Mouse (Mus musculus) heart, adult 9 months (tissue): ENCODE measurements around the gene Tatdn2.
A peak's percentile ranks its signal among the peaks of the same experiment; 100 is the strongest.
"Not testable (repeated sequence)": the region's sequence is repeated elsewhere in the genome, so short reads cannot be mapped to it uniquely, and the experiment has no call there.

Experiments
- DNase-seq, 2 experiments: peaks; one replicate each; pipeline ENCODE4 v3.0.0; 2022; ENCODE audit warnings: low spot score in 2 of 2

Gene Tatdn2

DNA sequence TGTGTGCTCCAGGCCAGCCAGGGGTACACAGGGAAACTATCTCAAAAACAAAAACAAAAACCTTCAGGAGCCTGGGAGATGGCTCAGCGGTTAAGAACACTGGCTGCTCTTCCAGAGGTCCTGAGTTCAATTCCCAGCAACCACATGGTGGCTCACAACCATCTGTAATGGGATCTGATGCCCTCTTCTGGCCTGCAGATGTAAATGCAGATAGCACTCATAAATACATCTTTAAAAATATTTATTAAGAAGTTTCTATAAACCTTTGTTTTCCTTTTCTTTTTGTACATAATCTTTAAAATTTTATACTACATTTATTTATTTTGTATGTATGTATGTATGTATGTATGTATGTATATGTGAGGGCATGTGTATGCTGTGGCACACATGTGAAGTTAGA, 24.8 kb upstream of the Tatdn2 start:
- not testable (repeated sequence) for DNase-seq

DNA sequence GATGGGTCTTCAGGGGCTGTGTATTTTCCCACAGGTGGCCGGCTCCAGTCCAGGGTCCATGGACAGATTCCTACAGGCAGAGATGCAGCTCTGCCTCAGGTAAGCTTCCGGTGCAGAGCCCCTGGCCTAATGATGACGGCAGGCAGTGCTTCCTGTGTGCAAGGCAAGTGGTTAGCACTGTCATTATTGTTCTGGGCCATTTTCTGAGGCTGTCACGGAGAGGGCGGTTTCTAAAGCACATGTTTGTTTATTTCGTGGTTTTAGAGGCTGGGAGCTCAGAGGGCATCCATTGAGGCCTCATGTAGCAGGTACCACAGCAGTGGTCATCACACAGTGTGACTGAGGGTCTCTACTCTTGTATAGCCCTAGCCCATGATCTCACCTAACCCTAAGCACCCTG, 23.9 kb upstream of the Tatdn2 start:
- DNase-seq, result no peak

DNA sequence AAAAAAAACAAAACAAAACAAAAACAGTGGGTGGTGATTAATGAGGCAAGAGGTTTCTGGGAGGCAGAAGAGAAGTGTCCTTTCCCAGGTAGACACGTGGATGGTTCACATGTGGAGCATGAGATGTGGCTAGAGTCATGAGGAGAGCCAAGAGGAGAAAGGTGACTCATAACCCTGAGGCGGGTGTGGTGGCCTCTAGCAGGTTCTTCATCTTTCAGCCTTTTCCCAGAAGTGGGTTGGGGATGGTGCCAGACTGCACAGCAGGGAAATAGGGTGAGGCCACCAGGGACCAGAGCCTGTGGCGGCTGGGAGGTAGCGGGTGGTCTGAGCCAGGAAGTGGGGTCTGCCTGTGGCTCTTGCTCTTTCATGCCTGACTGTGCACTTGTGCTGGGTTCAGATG, 21.6 kb upstream of the Tatdn2 start:
- no peak for DNase-seq

DNA sequence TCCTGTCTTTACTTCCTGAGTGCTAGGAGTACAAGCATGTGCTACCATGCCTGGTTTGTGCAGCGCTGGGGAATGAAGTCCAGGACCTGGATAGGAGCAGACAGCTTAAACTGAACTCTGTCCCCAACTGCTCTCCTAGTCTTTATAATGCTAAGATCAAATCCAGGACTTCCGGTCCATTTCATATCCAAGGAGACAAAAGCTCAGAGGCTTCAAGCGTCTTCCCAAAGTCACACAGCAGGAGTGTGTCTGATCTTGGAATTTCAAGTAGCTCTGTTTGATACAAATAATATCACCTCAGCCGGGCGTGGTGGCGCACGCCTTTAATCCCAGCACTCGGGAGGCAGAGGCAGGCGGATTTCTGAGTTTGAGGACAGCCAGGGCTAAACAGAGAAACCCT, 20.9 kb upstream of the Tatdn2 start:
- no peak for DNase-seq

DNA sequence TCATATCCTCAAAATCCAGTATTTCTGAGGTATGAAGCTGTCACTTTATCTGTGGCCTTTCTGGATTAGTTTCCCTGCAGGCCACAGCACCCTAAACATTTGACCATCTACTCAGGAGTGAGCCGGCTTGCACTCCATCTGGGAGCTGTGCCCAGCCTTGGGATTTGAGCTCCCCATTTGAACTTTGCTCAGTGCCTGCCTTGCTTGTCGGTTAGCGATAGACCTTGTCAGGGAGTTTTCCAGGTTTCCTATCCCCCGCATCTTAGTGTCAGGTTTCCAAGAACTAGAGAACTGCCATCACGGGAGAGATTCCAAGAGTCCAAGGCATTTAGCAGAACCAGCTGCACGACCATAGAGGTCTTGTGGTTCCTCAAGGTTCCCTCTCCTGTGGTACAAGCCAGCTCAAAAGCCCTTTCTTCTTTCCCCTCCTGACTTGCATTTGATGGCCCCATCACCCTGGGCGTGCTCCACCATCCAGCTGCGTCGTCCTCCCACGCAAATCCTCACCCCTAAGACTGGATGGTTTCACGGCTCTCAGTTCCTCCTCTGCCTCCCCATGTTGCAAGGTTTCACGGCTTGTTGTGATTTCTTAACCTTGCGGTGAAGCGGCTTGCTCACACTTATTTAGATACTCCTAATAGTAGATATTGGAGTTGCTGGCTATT, 19.6 kb upstream of the Tatdn2 start:
- DNase-seq, result peak in 1 of 2 experiments; percentile 70

DNA sequence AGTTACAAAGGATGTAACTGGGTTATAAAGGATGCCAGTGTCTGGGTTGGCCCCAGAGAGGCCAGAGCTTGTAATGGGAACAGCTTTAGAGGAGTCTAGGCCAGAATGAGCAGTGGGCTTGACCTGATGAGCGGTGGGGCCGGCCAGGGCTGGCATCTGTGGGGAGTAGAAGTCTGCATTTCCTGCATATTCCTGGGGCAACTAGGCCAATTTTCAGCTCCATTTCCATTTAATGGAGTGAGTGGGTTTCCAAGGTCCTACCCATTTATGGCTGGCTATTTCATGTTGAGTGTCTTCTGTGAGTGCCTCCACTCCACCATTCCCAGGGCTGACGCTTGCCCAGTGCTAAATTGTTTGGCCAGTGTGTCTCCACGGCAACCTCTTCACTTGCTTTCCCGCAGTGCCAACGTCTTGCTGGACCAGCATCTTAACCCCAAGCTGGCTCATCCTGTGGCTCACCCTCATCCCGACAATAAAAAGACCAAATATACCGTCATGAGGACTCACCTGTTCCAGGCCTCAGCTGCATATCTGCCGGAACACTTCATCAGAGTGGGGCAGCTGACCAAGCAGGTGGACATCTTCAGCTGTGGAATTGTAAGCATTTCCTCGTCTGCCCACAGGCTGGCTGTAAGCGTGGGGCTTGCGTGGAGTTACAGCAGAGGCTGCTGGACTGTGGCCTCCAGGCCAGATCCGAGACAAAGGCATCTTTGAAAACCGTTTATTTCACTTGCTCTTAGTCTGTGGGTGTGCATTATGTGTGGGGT, 18.4 kb upstream of the Tatdn2 start:
- DNase-seq, result no peak

DNA sequence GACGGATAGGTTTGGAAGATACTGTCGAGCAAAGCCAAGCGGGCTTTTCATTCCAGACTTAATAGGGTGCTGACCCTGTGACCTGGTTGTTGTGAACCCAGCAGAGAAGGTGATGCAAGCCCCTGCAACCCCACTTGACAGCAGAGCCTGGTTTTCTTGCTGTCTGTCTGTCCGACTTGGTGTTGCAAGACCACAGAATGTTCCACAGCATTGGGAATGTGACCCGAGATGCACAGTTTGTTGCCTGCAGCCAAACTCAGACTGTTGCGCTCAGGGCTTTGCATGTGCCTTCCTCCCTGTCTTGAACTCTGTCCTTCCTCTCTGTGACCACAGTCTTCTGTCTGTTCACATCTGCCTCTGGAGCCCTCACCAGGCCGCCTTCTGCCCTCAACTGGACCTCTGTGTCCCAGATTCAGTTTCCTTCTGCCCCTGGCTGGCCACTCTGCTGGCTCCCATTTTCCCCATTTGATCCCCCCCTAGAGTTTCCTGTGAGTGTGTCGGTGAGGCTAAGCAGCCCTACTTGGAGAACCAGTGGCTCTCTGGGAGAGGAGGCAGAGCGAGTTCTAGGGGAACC, 16.8 kb upstream of the Tatdn2 start:
- no peak for DNase-seq

DNA sequence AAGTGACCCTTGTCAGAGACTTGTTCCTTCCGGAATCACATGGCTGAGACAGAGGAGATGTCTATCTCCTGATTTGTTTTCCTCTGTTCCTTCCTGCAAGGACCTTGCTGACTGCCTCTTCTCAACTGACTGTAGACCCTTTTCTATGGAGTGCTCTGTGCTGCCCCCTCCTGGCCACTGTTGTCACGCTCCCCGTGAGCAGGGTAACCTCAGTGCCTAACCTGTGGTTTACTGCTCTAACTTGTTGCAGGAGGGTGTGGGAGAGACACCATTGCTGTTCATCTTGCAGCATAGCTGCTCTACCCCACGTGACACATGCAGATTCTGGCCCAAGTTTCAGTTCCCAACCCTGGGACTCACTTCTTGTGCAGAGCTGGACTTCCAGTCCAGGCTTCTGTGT, 15.6 kb upstream of the Tatdn2 start:
- DNase-seq, result peak; percentile 77 to 86

DNA sequence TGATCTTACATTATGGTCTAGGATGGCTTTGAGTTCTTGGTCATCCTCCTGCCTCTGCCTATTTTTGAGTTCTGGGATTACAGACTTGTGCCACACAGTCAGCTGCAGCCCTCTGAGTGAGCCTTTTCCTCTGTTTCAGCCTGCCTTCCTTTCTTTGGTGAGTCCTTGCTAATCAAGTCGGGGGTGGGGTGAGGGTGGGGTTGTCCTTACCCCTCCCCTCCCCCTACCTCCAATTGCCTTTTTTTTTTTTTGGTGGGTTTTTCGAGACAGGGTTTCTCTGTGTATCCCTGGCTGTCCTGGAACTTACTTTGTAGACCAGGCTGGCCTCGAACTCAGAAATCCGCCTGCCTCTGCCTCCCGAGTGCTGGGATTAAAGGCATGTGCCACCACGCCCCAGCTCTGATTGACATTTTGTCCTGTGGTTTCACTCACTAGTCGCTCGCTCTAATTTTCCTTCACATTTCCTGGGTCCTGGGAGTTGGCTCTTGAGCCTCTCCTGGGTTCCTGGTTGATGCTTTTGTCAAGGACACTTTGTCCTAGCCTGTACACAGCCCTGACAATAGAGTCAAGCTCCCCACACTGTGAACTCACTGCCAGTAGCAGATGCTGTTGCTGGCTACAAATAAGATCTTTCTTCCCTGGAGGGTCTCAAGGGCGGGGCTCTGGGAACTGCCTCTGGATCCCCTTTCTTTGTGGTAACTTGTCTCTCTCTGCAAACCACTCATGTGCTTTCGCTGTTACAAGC, 13.6 kb upstream of the Tatdn2 start:
- no peak for DNase-seq

DNA sequence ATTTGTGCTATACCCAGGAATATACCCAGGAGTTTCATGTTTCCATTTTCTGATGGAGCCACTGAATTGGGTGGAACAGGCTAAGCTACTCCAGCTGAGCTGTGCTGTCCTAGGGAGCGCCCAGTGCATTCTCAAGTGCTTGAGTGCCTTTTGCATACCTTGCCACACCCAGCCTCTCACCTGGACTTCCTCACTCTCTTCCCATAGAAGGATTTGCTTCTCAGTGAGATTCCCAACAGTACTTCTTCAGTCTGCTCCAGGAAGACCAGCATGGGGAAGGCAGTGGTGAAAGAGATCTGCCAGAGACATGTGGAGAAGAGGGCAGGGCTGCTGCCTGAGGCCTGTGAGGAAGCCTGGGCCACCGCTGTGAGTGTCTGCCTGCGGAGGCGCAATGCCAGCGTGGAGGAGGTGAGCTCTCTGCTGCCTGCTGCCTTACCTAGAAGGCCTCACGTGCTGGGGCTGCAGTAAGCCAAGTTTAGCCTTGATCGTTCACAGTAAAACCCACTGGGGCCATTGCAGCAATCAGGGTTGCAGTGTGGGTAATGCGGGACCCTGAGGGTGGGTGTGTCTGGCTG, 10.2 kb upstream of the Tatdn2 start:
- no peak for DNase-seq

DNA sequence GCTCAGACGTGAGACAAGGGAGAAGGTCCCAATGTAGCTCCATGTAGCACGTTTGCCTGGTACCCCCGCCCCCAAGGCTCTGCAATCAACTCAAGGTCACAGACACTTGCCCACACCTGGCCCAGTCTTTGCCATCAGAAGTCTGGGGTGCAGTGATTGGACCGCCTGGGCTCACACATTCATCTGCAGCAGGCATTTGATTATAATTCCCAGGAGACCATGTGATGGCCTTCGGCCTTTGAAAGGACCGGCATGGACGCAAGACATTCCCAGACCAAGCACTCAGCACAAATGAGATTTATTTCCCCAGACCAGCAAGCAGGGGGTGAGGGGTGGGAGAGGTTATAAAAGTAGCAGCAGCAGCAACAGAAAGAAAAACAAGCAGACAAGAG, 6.8 kb upstream of the Tatdn2 start:
- no peak for DNase-seq

DNA sequence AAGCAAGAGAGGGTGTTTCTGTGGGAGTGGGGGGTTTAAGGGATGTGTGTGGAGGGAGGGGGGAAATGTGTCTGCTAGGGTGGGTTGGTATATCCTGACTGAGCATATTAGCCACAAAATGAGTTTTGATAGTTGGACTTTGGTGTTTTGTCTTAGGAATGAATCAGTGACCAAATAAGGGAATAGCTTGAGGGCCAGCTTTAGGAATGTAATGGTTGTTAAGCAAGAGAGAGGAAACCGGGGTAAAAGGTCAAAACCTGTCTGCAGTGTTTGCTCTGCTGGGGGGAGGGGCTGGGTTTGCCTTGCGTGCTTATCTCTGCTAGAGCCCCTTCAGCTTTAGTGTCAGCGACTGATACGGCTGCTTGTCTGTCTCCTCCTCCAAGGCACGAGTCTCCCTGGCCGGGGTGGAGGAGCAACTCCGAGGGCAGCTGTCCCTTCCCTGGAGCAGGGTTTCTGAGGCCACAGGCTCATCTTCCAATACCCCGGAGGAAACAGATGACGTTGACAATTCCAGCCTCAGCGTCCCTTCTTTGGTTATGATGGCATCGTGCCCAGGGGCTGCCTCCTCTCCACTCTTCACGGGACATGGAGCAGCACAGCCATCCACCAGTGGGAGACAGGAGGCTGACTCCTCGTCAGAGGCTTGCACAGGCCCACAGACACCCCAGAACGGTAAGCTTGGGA, 6.3 kb upstream of the Tatdn2 start:
- DNase-seq, result peak; percentile 42 to 55

DNA sequence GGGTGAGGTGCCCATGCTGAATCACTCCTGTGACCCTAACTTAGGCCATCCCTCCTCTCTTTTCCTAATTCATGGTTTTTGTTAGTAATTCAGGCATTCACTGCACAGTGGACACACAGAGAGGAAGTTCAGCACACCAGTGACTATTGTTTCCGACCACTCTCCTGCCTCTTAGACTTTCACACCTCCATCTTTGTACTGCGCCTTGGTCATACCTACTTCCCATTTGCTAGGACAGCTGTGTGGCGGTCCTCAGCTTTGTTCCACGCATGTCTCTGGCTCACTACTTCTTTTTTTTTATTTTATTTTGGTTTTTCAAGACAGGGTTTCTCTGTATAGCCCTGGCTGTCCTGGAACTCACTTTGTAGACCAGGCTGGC, 5.8 kb upstream of the Tatdn2 start:
- DNase-seq, result no peak

DNA sequence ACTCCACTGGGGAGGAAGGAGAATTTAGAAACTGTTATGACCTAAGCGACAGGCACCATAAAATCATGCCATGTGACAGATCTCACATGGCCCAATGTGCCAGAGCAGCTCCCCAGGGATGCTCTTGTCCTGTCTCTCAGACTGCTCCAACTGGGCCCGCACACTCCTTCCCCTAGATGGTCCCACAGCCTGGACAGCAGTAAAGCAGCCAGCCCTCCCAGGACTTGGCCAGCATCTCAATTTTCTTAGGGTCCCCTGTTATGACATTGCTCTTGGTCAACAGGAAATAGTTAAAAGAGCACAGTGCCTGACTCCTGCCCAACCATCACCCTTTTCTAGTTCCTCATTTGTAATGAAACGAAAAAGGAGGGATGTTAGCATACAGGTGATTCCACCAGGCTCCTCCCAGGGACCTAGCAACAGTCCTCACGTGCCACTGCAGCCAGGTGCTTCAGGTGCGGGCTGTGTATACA, 4.2 kb upstream of the Tatdn2 start:
- no peak for DNase-seq

DNA sequence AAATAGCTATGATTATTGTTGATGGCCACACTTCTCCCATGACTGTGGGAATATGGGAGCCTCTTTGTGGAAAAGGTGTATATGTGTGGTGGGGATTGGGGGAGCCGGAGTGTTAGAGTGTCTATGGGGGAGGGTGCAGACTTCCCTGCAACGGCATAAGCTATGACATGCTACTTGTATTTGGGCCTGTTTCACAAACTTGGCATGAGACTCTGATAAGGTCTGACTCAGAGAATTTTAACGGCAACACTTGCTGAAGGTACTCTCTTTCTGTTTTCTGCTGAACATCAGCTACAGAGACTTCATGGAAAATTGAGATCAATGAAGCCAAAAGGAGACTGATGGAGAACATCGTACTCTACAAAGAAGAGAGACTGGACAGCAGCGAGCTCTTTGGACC, 3.5 kb upstream of the Tatdn2 start:
- no peak for DNase-seq

DNA sequence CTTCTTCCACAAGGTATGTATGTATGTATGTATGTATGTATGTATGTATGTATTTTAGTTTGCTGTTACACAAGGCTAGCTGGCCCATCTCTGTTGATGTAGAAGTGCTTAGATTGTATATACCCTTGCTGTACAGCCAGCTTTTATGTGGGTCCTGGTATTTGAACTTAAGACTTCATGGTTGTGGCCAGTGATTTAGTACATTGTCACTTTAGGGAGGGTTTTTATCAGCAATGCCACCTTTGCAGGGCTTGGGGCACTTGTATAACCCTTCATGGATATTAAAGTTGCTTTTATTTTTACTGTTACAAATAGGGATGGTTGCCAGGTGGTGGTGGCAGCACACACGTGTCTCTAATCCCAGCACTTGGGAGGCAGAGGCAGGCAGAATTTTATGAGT, 1.6 kb upstream of the Tatdn2 start:
- DNase-seq, result no peak

DNA sequence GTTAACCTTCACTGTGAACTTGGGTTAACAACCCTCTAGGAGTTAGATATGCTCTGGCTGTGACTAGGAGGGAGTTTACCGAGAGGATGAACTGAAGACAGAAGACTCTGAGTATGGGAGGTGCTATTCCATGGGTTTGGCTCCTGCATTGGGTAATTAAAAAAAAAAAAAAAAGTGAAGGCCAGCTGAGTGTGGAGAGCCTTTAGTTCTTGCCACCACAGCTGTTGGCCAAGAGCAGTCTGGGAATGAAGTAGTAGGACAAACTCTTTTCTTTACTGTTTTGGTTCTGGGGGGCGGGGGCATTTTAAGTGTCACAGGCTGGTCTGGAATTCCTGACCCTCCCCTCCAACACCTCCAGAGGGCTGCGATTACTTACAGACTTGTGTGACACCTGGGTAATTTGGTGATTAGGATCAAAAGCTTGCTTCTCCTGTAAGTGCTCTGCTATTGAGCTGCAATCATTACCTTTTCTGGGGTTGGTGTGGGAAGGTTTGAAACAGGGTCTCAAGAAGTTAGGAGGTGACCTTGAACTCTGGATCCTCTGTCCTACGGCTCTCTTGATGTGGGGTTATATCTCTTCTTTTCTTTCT, 989 bp upstream of the Tatdn2 start:
- peak in 1 of 2 experiments; percentile 9 for DNase-seq

DNA sequence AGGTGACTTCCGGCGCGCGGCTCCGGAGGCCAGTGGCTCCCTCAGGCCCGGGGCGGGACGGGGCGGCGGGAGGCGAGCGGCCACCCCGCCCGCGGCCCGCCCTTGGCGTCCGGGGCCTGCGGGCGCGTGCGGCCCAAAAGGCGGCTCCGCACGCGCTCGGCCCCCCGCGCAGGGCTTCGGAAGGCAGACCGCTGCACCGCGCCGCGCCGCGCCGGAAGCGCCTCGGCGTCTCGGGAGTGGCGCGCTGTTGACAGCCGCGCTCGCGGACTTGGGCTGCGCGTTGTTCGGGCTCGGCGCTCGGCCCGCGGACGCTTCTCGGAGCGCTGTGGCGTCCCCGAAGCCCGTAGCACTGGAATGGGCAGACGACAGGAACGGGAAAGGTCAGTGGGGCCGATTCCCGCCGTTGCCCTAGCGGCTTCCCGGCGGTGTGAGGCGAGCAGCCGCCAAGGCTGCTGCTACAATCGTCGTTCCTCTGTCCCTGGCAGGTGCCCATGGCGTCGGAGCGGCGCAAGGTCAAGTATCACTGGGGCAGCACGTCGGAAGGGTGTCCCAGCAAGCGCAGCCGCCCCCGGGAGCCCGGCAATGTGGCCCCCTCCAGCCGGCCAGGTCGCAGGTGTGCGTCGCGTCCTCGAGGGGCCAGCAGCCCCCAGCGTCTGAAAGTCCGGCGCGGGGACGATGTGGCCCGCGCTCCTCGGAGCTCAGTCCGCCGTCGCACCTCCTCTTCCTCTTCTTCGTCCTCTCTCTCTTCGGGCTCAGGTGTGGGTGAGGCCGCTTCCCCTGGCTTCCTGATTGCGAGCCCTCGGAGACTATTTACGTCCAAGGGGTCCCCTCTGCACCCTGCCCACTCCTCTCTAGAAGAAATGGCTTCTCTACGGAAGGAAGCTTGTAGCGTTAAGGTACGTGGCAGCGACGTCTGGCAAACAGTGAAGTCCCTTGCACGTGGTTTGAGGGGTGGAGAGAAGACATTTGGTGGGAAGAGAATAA, 664 bp downstream of the Tatdn2 start:
- DNase-seq, result peak in 1 of 2 experiments; percentile 35

DNA sequence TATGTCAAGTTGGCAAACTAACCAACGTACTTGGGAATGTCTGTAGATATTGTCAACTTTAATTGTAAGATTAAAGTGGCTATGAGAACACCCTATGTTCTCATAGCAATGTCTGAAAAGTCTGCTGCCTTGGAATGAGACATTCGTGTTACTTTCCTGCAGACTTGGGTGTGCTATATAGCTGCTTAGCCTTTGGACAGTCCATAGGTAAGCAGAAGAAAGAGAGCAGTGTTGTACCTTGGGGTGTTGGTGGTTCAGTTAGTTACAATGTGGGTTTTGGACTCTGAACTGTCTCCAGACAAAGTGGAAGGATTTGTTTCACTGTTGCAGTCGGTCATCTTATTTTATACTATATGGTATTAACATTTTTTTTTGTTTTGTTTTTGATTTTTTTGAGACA, 15.9 kb downstream of the Tatdn2 start:
- DNase-seq, result no peak

DNA sequence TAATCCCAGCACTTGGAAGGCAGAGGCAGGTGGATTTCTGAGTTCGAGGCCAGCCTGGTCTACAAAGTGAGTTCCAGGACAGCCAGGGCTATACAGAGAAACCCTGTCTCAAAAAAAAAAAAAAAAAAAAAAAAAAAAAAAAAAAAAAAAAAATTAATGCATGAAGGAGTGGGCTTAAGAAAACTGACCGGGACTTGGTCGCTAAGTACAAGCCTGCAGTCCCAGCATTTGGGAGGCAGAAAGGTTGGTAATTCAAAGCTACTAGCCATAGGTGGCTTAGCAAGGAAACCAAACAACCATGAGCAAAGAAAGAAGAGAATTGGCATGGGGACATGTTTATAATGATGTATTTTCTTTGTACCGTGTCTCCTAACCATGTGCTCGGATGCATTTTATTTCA, 16.5 kb downstream of the Tatdn2 start:
- DNase-seq, result not testable (repeated sequence)
